Mouse (Mus musculus) stomach, embryonic 15.5 days (tissue): ENCODE data around the gene Gdf9. TPM values are rescaled to one million over a fixed set of nuclear protein-coding genes. Genes with fewer than 3 reads are reported as not detected.
A peak's percentile ranks its signal among the peaks of the same experiment; 100 is the strongest.

Experiments used
- ATAC-seq: fragments of 200-750 bp; cut with Nextera tagmentation; 2 replicates; pipeline ENCODE4 v1.8.0; 2017; ENCODE audit warnings: low read depth, moderate number of reproducible peaks, moderate TSS enrichment; ENCODE audit not compliant: insufficient read depth, low FRiP score
- H3K27ac ChIP-seq: fragments of 300-500 bp; sonication (generic); 2 replicates; pipeline ENCODE4 v1.5.1; 2015; ENCODE audit warnings: mild to moderate bottlenecking, inconsistent platforms
- H3K27me3 ChIP-seq: fragments of 300-500 bp; sonication (generic); replicated peaks from 2 replicates; pipeline ENCODE4 v1.6.1; 2015; ENCODE audit warnings: inconsistent platforms
- H3K36me3 ChIP-seq: fragments of 300-500 bp; sonication (generic); 2 replicates; pipeline ENCODE4 v1.6.1; 2015; ENCODE audit warnings: inconsistent platforms
- H3K4me1 ChIP-seq: fragments of 300-500 bp; sonication (generic); 2 replicates; pipeline ENCODE4 v1.6.1; 2015; ENCODE audit warnings: inconsistent platforms
- H3K4me2 ChIP-seq: fragments of 300-500 bp; sonication (generic); 2 replicates; pipeline ENCODE4 v1.6.1; 2015; ENCODE audit warnings: mild to moderate bottlenecking, inconsistent platforms
- H3K4me3 ChIP-seq: fragments of 300-500 bp; sonication (generic); replicated peaks from 2 replicates; pipeline ENCODE4 v1.5.1; 2015; ENCODE audit warnings: inconsistent platforms
- H3K9ac ChIP-seq: fragments of 300-500 bp; sonication (generic); 2 replicates; pipeline ENCODE4 v1.6.1; 2015; ENCODE audit warnings: inconsistent platforms
- H3K9me3 ChIP-seq: fragments of 300-500 bp; sonication (generic); 2 replicates; pipeline ENCODE4 v1.6.1; 2016; ENCODE audit warnings: inconsistent platforms
- WGBS: fragments of 180-500 bp; shearing (Covaris S2); methylation state at CpG from one replicate; pipeline ENCODE4 v1.1.7; 2015; 5-methylcytosine and 5-hydroxymethylcytosine counted together
- polyA plus RNA-seq: library from polyadenylated mRNA; unstranded; fragments of >200 nt; fragmentation: Nextera tagmentation; extraction: Ambion mirVana; gene quantifications from 2 replicates; pipeline ENCODE4 v1.2.1, GENCODE M21; 2015

The Gdf9 gene
- polyA plus RNA-seq, 1 experiment from 2014 or later, result 1.2 TPM

GRCm38 (mm10) chr11:53463551-53464424 is 33.0 kb downstream of the Gdf9 start:
- Histone ChIP-seq H3K36me3 (no peaks in the 10 kb centered on the region), H3K4me1 (peaks cover 14% of the 10 kb centered on the region), H3K4me2 (peak overlapping the region; percentile 93), H3K4me3 (peak overlapping the region; percentile 45), H3K9me3 (no peaks in the 10 kb centered on the region), H3K27me3 (peaks cover 56% of the 10 kb centered on the region), H3K27ac (no peak overlapping the region), H3K9ac (no peak overlapping the region)
- WGBS, result 6% methylated on average over 55 of the region's 55 CpGs
- no peak for ATAC-seq

DNA sequence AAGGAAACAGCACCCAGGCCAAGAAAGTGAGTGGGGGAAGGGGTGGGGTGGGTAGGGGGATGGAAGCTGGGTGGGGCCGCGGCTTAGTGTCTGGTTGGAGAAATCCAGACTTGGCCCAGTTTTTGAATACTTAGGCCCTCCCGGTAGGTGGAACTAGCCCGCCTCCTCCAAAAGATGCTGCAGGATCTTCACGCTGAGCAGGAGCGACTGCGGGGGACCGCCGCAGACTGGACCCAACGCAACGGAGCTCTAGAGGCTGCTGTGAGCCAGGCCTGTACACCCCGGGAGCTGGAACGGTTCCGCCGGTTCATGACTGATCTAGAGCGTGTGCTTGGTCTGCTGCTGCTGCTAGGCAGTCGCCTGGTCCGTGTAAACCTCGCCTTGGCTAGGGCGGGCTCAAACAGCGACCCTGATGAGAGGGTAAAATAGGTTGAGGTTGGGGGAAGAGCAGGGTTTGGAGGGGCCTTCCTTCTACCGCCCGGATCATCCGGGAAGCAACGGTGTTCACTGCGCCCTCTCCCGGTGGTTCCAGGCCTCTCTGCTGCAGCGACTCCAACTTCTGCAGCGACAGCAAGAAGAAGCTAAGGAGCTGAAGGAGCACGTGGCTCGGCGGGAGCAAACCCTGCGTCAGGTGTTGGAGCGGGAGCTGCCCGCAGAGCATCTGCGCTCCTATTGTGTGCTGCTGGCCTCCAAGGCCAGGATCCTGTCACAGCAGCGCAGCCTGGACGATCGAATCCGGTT is 35.6 kb downstream of the Gdf9 start:
- H3K9ac ChIP-seq, result no peak overlapping the region
- WGBS, result 8% methylated on average over 40 of the region's 40 CpGs
- no peak for ATAC-seq

GRCm38 (mm10) chr11:53469294-53469967 is 38.6 kb downstream of the Gdf9 start:
- Histone ChIP-seq H3K4me2 (peak overlapping the region; percentile 49; the same call in 1 of the 2 replicates), H3K36me3 (no peaks in the 10 kb centered on the region), H3K4me1 (peaks cover 9% of the 10 kb centered on the region; the same call in 1 of the 2 replicates), H3K9ac (no peak overlapping the region), H3K9me3 (no peaks in the 10 kb centered on the region), H3K27me3 (peaks cover 53% of the 10 kb centered on the region), H3K4me3 (0 out of 2 replicates have a peak overlapping the region, but pooled peaks have one; percentile 6), H3K27ac (no peak overlapping the region)
- ATAC-seq, result no peak
- 41% methylated on average over 16 of the region's 16 CpGs for WGBS

More for the DNA sequence above, 35.6 kb downstream of the Gdf9 start:
- Histone ChIP-seq H3K9me3 (no peaks in the 10 kb centered on the region), H3K27me3 (peaks cover 66% of the 10 kb centered on the region), H3K27ac (no peak overlapping the region), H3K4me2 (peak overlapping the region; percentile 74), H3K36me3 (no peaks in the 10 kb centered on the region), H3K4me3 (peak overlapping the region; percentile 35), H3K4me1 (peaks cover 19% of the 10 kb centered on the region)

DNA sequence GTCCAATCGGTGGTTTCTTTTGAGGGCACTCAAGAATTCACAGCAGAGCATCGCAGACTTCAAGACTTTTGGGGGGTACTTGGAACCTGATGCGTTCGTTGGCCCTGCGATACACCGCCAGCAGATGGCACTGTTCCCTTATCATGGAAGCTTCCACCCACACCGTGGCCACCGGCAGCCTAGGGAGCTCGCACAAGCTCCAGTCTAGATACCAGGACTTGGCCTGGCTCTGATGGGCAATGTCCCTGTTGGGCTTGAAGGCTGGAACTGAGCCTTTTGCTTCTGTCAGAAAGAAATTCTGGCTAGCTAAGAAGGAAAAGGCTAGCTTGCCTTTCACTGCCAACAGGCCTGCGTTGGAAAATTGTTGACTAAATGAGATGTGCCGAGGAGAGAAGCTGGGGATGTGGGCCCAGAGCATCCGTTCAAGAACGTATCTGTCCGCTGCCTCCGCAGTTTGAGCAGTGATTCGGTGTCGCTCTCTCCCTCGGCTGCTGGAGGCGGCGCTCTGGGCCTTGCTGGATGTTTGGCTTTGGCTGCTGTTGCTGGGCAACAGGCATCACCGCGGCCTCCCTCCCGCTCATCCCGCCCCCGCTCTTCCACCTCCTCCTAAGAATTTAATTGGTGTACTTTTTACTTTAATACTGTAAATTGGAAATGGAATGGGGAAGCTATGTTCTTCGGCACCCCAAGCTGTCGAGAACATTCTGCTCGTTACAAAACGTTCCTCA is 39.3 kb downstream of the Gdf9 start, which contains the start of gene Gm9837:
Gene Gm9837, minus strand, starts transcription at position 512 of the 728 bp plus-strand sequence.
- Histone ChIP-seq H3K27me3 (peaks cover 50% of the 10 kb centered on the region), H3K4me1 (peaks cover 9% of the 10 kb centered on the region; the same call in 1 of the 2 replicates), H3K9me3 (no peaks in the 10 kb centered on the region), H3K4me2 (peak within 1 kb of the TSS; percentile 49), H3K27ac (no peak within 1 kb of the TSS), H3K4me3 (peak within 1 kb of the TSS; percentile 6; the same call in 1 of the 2 replicates), H3K36me3 (no peaks in the 10 kb centered on the region), H3K9ac (no peak within 1 kb of the TSS)
- WGBS, result 5% methylated on average over 29 of the region's 29 CpGs
- ATAC-seq, result peak; percentile 73; the same call in 1 of the 2 replicates

DNA sequence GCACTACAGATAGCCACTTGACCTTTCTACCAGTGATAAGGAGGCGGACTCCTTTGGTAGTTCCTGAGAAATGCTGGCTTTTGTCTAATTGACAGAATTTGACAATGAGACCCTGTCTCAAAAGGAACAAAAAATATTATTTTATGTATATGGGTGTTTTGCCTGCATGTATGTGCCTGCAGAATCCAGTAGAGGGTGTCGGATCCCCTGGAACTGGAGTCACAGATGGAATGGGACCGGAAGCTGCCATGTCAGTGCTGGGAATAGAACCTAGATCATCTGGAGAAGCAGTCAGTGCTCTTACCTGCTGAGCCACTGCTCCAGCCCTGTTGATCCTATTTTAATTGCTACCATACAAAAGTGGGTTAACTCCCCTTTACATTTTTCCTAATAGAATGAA is 41.9 kb downstream of the Gdf9 start:
- Histone ChIP-seq H3K36me3 (no peaks in the 10 kb centered on the region), H3K27ac (no peak overlapping the region), H3K9ac (no peak overlapping the region), H3K4me1 (peaks cover 5% of the 10 kb centered on the region; the same call in 1 of the 2 replicates), H3K27me3 (peaks cover 53% of the 10 kb centered on the region), H3K4me2 (no peak overlapping the region), H3K9me3 (no peaks in the 10 kb centered on the region), H3K4me3 (no peak overlapping the region)
- WGBS, result 73% methylated on average over 3 of the region's 3 CpGs
- ATAC-seq, result no peak

DNA sequence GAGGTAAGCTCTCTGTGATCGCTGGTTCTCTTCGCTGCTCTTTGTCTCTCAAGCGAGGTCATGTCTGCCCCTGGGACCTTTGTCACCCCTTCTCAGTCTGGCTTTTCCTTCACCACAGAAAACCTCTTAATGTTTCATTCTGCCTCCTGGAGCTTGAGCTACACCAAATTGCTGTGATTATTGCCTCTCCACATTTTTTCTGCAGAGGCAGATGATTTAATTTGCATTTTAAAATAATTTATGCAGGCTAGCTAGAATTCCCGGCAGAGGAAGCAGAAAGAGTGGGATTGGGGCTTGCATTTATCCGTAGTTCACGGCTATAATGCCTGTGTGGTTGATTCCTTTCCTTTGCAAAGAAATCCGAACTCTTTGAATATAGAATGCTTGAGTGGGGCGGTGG is 44.8 kb downstream of the Gdf9 start:
- Histone ChIP-seq H3K9me3 (no peaks in the 10 kb centered on the region), H3K4me2 (no peak overlapping the region), H3K27me3 (peaks cover 75% of the 10 kb centered on the region), H3K36me3 (no peaks in the 10 kb centered on the region), H3K9ac (no peak overlapping the region), H3K4me1 (peaks cover 17% of the 10 kb centered on the region), H3K4me3 (no peak overlapping the region), H3K27ac (no peak overlapping the region)
- WGBS, result 30% methylated on average over 8 of the region's 8 CpGs
- no peak for ATAC-seq

GRCm38 (mm10) chr11:53477833-53478232 is 47.0 kb downstream of the Gdf9 start:
- no peak for ATAC-seq
- no peak overlapping the region for H3K9ac ChIP-seq
- no peaks in the 10 kb centered on the region for H3K36me3 ChIP-seq
- no peaks in the 10 kb centered on the region for H3K9me3 ChIP-seq
- H3K27ac ChIP-seq, result no peak overlapping the region
- no peak overlapping the region for H3K4me2 ChIP-seq
- 50% methylated on average over 7 of the region's 7 CpGs for WGBS
- peak overlapping the region; percentile 46 for H3K4me3 ChIP-seq
- peaks cover 66% of the 10 kb centered on the region for H3K27me3 ChIP-seq
- peaks cover 17% of the 10 kb centered on the region for H3K4me1 ChIP-seq

DNA sequence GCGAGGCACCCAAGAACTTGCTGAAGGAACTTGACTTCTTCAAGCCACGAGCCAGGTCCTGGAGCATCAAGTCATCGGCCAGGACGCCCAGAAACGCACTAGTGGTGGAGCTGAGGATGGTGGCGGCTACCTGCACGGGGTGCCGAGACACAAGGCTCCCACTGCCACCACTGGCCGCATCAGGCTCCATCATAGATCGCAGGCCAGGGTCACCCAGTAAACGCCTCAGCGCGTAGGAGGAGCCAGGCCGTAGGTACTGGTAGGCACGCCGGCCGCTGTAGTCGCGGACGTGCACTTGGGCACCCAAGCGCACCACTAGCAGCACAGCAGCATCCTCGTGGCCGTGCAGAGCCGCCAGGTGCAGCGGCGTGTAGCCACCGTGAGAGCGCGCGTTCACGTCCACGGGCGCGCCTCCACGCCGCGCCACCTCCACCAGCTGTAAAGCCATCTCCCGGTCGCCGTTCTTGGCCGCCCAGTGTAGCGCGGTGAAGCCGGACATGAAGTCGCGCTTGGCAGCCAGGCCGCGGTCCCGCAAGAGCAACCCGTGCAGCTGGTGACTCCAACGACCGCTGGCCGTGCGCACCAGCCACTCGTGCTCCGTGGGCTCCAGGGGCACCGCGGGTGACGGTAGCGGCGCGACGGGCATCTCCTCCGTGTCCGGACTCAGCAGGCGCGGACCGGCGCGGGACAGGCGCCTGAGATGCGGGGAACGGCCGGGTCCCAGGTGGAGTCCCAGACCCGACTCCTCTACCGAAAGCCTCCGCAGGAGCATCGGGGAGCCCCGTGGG is 47.8 kb downstream of the Gdf9 start:
- H3K27me3 ChIP-seq, result peaks cover 63% of the 10 kb centered on the region
- H3K36me3 ChIP-seq, result no peaks in the 10 kb centered on the region
- H3K4me1 ChIP-seq, result peaks cover 17% of the 10 kb centered on the region
- 6% methylated on average over 79 of the region's 79 CpGs for WGBS
- no peak overlapping the region for H3K9ac ChIP-seq
- no peak for ATAC-seq
- H3K4me3 ChIP-seq, result peak overlapping the region; percentile 46
- no peak overlapping the region for H3K27ac ChIP-seq
- peak overlapping the region; percentile 91 for H3K4me2 ChIP-seq
- H3K9me3 ChIP-seq, result no peaks in the 10 kb centered on the region

- Histone ChIP-seq H3K36me3 (no peaks in the 10 kb centered on the region), H3K4me1 (peaks cover 17% of the 10 kb centered on the region), H3K4me3 (peak overlapping the region; percentile 46), H3K9me3 (no peaks in the 10 kb centered on the region), H3K4me2 (peak overlapping the region; percentile 91), H3K27ac (no peak overlapping the region), H3K9ac (0 out of 2 replicates have a peak overlapping the region, but pooled peaks have one; percentile 5), H3K27me3 (peaks cover 57% of the 10 kb centered on the region)
- ATAC-seq, result no peak
- WGBS, result under 1% methylated on average over 62 of the region's 62 CpGs
These were observed 48.5 kb downstream of the Gdf9 start for GRCm38 (mm10) chr11:53479171-53479782.

DNA sequence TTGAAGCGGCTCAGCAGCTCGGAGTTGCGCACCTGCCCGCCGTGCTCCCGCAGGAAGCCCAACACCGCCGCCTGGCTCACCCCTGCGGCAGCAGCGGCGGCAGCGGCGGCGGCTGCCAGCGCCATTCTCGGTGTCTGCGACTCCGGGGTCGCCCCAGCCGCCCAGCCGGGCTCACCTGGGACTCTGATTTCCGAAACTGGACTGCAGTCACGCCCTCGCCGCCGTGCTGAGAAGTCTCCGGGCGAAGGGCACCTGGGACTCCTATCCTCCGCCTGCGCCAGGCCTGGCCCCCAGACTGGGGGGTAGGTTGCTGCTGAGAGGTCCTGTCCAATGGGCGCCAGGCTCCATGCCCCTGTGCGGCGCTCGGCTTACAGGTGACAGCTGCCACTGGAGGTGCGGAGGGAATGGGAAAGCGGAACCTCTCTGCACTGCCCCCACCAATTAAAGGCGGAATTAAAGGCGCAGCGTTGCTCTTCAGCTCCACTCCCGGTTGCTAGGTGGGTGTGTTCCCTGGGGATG is 49.0 kb downstream of the Gdf9 start, which contains the start of the genes Gm9945 and Sowaha:
Gene Gm9945, plus strand, starts transcription at position 384 of the 519 bp plus-strand sequence.
Gene Sowaha, minus strand, starts transcription at position 492 of the 519 bp plus-strand sequence.
- ATAC-seq, result peak; percentile 70
- 0 out of 2 replicates have a peak within 1 kb of the TSS, but pooled peaks have one; percentile 5 for H3K9ac ChIP-seq

More for the DNA sequence above, 49.0 kb downstream of the Gdf9 start, which contains the start of the genes Gm9945 and Sowaha:
- Histone ChIP-seq H3K36me3 (no peaks in the 10 kb centered on the region), H3K4me2 (peak within 1 kb of the TSS; percentile 91), H3K27ac (no peak within 1 kb of the TSS), H3K4me1 (peaks cover 17% of the 10 kb centered on the region), H3K9me3 (no peaks in the 10 kb centered on the region), H3K27me3 (peaks cover 53% of the 10 kb centered on the region), H3K4me3 (peak within 1 kb of the TSS; percentile 46)
- 2% methylated on average over 40 of the region's 40 CpGs for WGBS
